Mouse (Mus musculus): ENCODE data around the gene Slit1. TPM values are rescaled to one million over a fixed set of nuclear protein-coding genes. Genes with fewer than 3 reads are reported as not detected.

The Slit1 gene
- polyA plus RNA-seq, 2 experiments from 2014 or later: not detected

- no peak for ATAC-seq
Observed at GRCm38 (mm10) chr19:41723337-41723736, 20.1 kb downstream of the Slit1 start.

GRCm38 (mm10) chr19:41719436-41719835 is 24.0 kb downstream of the Slit1 start:
- no peak for ATAC-seq

DNA sequence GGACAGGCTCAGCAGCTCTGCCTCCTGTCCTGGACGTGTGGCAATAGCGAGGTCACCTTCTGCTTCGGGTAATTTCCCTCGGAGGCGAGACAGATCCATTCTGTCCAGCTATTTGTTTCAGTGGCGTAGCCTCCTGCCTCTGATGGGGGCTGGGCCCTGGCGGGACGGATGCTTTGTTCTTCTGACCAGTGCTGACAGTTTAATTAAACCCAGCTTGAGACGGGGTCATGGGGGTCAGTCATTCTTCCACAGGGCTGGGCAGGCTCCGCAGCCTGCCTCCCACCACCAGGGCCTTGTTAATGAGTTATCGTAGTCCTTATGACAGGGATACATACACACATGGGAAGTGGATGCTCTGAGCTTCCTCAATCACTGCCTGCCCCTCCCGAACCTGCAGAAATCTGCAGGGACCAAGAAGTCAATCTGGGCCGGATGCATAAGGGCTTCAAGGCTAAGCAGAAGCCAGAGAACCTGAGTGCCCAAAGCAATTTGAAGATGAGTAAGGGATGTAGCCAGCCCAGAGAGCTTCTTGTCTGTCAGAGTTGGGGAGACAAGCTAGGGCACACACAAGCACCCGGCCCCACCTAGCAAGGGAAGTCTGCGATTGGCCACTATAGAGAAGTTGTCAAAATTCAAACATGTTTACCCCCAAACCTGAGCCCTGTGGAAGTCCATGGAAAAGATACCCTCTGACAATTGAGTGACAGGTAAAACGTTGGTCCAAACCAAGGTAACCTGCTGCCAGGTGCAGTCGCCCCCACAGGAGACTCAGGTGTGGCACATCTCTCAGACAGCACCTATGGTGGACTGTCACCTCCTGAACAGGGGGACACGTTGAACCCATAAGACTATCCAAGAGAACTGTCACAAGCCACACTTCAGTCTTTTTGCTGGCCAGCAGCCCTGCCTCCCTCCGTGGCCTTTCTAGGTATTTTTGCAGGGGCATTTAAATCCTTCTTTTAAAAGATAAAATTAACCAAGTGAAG is 26.9 kb downstream of the Slit1 start:
- no peak for ATAC-seq

DNA sequence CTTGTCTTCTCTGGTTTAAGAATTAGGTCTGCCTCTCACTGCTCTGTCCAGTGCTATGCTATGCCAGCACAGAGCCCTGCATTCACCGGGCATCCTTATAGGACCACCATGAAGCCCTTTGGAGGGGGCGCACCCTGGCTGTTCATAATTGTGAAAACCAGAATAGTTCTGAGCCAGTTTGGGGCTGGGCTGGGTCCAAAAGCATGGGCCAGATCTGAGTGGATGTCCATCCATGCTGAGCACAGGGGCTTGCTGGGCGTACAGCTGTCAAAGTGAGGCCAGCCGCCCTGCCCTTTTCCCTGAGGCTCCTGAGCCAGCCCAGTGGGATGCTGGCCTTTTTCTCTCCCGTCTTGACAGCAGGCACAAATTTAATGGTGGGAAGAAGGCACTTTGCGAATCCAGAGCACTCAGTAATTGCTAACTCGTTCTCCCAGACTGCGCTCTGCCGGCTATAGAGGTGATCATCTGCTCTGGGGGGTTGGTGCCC is 29.0 kb downstream of the Slit1 start:
- ATAC-seq: no peak

GRCm38 (mm10) chr19:41712829-41713228 is 30.6 kb downstream of the Slit1 start:
- no peak for ATAC-seq

DNA sequence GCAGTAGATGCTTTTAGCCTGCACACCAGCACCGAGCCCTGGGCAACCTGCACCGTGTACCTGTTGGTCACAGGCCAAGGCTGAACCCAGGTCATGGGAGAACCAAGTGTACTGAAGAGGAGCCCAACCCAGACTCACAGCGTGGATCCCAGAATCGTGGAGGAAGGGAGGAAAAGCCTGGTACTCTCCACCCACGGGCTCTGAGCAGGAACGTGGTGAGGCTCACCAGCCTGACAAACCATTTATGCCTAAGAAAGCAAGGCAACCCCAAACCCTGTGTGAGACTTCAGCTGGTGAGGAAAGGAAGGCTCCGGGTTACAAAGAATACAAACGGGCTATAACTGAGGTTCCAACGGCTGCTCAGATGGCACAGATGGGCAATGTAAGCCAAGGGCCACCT is 31.8 kb downstream of the Slit1 start:
- ATAC-seq: no peak

GRCm38 (mm10) chr19:41709497-41710165 is 33.8 kb downstream of the Slit1 start:
- no peak for ATAC-seq

GRCm38 (mm10) chr19:41707850-41708249 is 35.6 kb downstream of the Slit1 start:
- no peak for ATAC-seq

GRCm38 (mm10) chr19:41706094-41706828 is 37.2 kb downstream of the Slit1 start:
- no peak for ATAC-seq

- ATAC-seq: no peak
Observed at GRCm38 (mm10) chr19:41705416-41705815, 38.0 kb downstream of the Slit1 start.

GRCm38 (mm10) chr19:41702638-41703037 is 40.8 kb downstream of the Slit1 start:
- no peak for ATAC-seq

DNA sequence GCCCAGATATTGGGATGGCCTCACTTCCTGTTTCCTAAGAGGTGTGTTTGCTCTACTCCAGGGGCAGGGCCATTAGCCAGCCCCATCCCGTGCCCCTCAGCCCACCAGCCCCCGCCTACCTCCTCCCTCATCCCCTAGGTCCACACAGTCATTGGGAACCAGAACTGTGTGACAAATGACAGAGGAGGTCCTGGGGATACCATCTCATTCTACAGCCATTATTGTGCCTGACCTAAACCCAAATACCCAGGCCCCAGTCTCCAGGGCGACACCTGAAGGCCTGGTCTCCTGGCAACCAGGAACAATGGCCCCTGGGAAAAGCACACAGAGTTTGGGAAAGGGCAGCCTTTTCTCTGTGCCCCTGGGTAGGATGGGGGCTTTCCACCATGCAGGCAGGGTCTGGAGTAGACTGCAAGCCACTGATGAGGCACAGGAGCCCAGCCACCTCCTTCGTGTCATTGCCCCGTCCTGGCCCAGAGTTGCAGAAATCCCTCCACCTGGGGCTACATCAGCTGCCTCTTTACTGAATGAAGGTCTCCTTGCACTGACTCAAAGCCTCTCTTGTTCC is 44.5 kb downstream of the Slit1 start:
- ATAC-seq: no peak

GRCm38 (mm10) chr19:41697807-41698515 is 45.5 kb downstream of the Slit1 start:
- ATAC-seq: no peak

DNA sequence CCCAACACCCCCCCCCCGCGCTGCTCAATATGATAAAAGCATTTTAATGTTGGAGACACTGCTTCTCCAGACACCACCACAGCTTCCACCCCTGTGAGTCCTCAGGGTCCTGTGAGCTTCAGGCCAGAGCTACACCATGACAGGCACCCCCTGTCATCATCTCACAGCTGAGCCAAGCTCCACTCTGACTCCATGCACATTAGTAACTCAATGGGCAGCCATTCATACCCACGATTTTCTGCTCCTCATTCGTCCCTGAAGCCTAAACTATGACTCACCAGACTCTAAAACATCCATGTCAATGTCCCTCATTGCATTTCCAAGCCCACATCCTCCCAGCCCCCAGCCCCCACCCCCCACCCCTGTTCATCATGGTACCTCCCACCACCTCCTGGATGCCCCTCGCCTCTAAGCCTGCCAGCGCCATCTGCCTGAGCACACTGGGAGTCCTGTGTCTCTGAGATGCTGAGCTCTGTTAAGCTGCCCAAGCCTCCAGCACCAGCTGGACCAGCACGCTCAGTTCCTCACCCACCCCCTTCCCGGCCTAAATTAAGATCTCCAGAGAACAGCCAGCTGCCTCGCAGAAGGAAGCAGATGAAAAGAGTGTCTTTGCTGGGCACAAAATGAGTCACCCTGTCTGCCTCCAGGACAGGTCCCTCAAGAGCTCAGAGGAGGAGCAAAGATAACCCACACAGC is 46.2 kb downstream of the Slit1 start:
- no peak for ATAC-seq

DNA sequence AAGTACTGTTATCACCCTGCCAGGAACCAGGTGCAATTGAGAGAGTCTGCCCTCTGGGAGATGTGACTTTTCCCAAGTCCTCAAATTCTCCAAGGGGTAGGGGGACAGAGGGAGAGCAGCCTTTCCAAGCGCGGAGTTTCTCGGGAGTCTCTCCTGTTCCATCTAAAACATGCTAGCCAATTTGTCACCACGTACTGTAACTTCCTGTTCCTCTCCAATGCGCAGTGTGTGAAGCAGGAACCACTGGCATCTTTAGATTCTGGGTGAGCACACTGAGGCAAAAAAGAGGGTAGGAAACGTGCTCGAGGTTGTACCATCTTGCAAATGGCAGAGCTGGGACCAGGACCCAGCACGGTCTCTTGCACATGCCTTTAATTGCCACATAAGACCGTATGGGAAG is 47.0 kb downstream of the Slit1 start:
- no peak for ATAC-seq

DNA sequence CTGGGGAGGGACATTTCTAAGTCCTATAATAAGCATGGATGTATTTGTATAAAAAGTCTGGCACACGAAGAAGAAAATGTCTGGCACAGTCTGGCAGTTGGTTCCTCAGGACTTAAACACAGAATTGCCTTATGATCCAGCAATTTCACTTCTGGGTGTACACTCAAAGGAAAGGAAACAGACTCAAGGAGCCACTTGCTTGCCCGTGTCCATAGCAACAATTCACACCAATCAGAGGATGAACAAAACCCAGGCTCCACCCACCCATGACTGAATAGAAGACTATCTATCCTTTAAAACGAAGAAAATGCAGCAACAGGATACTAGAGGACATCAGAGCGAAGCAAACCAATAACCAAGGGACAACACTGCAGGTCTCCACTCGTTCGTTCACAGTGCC is 48.4 kb downstream of the Slit1 start:
- ATAC-seq: no peak

- ATAC-seq: no peak
Observed at GRCm38 (mm10) chr19:41694610-41695009, 48.9 kb downstream of the Slit1 start.

- ATAC-seq: no peak
Observed at GRCm38 (mm10) chr19:41693727-41694126, 49.7 kb downstream of the Slit1 start.

- no peak for ATAC-seq
Observed at GRCm38 (mm10) chr19:41690064-41690463, 53.4 kb downstream of the Slit1 start.

- ATAC-seq: no peak
Observed at GRCm38 (mm10) chr19:41688251-41688650, 55.2 kb downstream of the Slit1 start.

DNA sequence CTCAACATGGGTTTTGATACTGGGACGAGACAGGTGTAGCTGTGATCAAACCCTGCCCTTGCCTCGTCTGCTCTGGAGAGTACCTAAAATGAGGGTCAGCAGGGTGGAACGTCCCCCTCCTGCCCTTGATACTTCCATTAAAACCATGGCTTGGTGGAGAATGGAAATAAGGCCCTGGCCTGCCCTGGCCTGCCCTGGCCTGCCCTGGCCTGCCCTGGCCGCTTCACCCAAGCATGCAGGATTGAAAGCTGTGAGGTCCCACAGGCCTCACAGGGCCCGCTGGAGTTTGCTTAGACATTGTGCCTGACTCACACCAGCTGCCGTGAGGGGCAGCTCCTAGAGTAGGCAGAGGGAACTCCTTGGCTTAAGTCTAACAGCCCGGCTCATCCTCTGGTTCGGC is 55.6 kb downstream of the Slit1 start:
- no peak for ATAC-seq

All from CD4-positive, CD25-positive, alpha-beta regulatory T cell, adult 4 months (primary cell).